Mouse (Mus musculus) heart, postnatal 36 days (tissue): ENCODE results near the gene Ttll8. TPM values are rescaled to one million over a fixed set of nuclear protein-coding genes. Genes with fewer than 3 reads are reported as not detected.

Experiments used
- DNase-seq, 2 experiments: peaks; one replicate each; pipeline ENCODE4 v3.0.0; 2021 to 2022
- intact Hi-C: fragments of 180-260 bp; cut with DNase I; formaldehyde crosslinking; loops from one replicate; pipeline ENCODE4 v1.15.1; 2025
- total RNA-seq, 2 experiments: library from RNA; stranded (reverse); gene quantifications; 2 replicates each; pipeline ENCODE4 v1.2.3; 2021

Gene Ttll8
- total RNA-seq, 2 experiments from 2014 or later, result not detected

- intact Hi-C loops, result no loop called here
- DNase-seq, result no peak
These were observed 65.2 kb downstream of the Ttll8 start for GRCm38 (mm10) chr15:88889032-88889431.

- intact Hi-C loops, result no loop called here
- DNase-seq, result no peak
These were observed 68.8 kb downstream of the Ttll8 start for GRCm38 (mm10) chr15:88885376-88885775.

GRCm38 (mm10) chr15:88883342-88883741 lies 70.9 kb downstream of the Ttll8 start:
- intact Hi-C loops, result no loop called here

GRCm38 (mm10) chr15:88882851-88883250 lies 71.4 kb downstream of the Ttll8 start:
- intact Hi-C loops, result no loop called here
- no peak for DNase-seq

More at GRCm38 (mm10) chr15:88883342-88883741, 70.9 kb downstream of the Ttll8 start:
- no peak for DNase-seq

GRCm38 (mm10) chr15:88881253-88882044 lies 72.8 kb downstream of the Ttll8 start:
- DNase-seq, result no peak
- intact Hi-C loops, result no loop called here

- intact Hi-C loops, result loop anchor here (1.0 kb wide), 1 partner anchor 44 kb away; no protein-coding TSS in a partner anchor
- DNase-seq, result no peak
These were observed 77.2 kb downstream of the Ttll8 start for GRCm38 (mm10) chr15:88877021-88877400.

- intact Hi-C loops, result loop anchor here (1.0 kb wide), 2 partner anchors 45 to 48 kb away; no protein-coding TSS in a partner anchor
- DNase-seq, result peak; percentile 90 to 95
These were observed 77.8 kb downstream of the Ttll8 start for GRCm38 (mm10) chr15:88876155-88877020.

- intact Hi-C loops, result loop anchor here (1.0 kb wide), 2 partner anchors 11 to 47 kb away; no protein-coding TSS in a partner anchor
- peak; percentile 55 to 70 for DNase-seq
These were observed 78.6 kb downstream of the Ttll8 start for GRCm38 (mm10) chr15:88875625-88876081.

GRCm38 (mm10) chr15:88874477-88874876 lies 79.7 kb downstream of the Ttll8 start:
- DNase-seq, result no peak
- intact Hi-C loops, result no loop called here

GRCm38 (mm10) chr15:88874061-88874460 lies 80.2 kb downstream of the Ttll8 start:
- DNase-seq, result no peak
- intact Hi-C loops, result no loop called here

GRCm38 (mm10) chr15:88870418-88871185 lies 83.6 kb downstream of the Ttll8 start:
- intact Hi-C loops, result no loop called here
- DNase-seq, result no peak

- DNase-seq, result peak; percentile 67 to 80
- intact Hi-C loops, result loop anchor here (5.0 kb wide), 1 partner anchor 116 kb away; the partner anchor contains the start of gene Zbed4
These were observed 86.0 kb downstream of the Ttll8 start for GRCm38 (mm10) chr15:88868024-88868742.

GRCm38 (mm10) chr15:88867368-88868023 lies 86.7 kb downstream of the Ttll8 start:
- intact Hi-C loops, result loop anchor here (1.0 to 5.0 kb wide), 2 partner anchors 30 to 115 kb away; partner anchors contain the start of gene Zbed4
- DNase-seq, result peak; percentile 76 to 85

GRCm38 (mm10) chr15:88866934-88867356 lies 87.3 kb downstream of the Ttll8 start:
- DNase-seq, result no peak
- intact Hi-C loops, result loop anchor here (1.0 to 5.0 kb wide), 2 partner anchors 30 to 115 kb away; partner anchors contain the start of gene Zbed4

GRCm38 (mm10) chr15:88865888-88866695 lies 88.1 kb downstream of the Ttll8 start:
- DNase-seq, result no peak
- intact Hi-C loops, result loop anchor here (2.0 to 5.0 kb wide), 2 partner anchors 15 to 114 kb away; partner anchors contain the start of gene Zbed4

GRCm38 (mm10) chr15:88865061-88865460 lies 89.2 kb downstream of the Ttll8 start:
- intact Hi-C loops, result loop anchor here (2.0 to 5.0 kb wide), 2 partner anchors 14 to 113 kb away; partner anchors contain the start of gene Zbed4
- no peak for DNase-seq

- DNase-seq, result peak in 1 of 2 experiments; percentile 50
- intact Hi-C loops, result loop anchor here (1.0 to 5.0 kb wide), 3 partner anchors 11 to 112 kb away; partner anchors contain the start of gene Zbed4
These were observed 89.8 kb downstream of the Ttll8 start for GRCm38 (mm10) chr15:88864270-88865030.
